Mouse (Mus musculus): ENCODE results near the gene Dock10. TPM values are rescaled to one million over a fixed set of nuclear protein-coding genes. Genes with fewer than 3 reads are reported as not detected.

Gene Dock10
- polyA plus RNA-seq, 1 experiment from 2014 or later: 6.0 TPM

- Histone ChIP-seq H3K27ac (no peak overlapping the region), H3K4me3 (no peak overlapping the region), H3K9me3 (no peaks in the 10 kb centered on the region), H3K36me3 (no peaks in the 10 kb centered on the region), H3K27me3 (no peaks in the 10 kb centered on the region), H3K9ac (no peak overlapping the region), H3K4me2 (no peak overlapping the region), H3K4me1 (no peaks in the 10 kb centered on the region)
- WGBS: 43% methylated on average over 2 of the region's 2 CpGs
- no peak for ATAC-seq (ENCODE audit: insufficient number of reproducible peaks, low FRiP score, low TSS enrichment, low read depth)
Measured at GRCm38 (mm10) chr1:80652083-80652482, 106.2 kb downstream of the Dock10 start.

DNA sequence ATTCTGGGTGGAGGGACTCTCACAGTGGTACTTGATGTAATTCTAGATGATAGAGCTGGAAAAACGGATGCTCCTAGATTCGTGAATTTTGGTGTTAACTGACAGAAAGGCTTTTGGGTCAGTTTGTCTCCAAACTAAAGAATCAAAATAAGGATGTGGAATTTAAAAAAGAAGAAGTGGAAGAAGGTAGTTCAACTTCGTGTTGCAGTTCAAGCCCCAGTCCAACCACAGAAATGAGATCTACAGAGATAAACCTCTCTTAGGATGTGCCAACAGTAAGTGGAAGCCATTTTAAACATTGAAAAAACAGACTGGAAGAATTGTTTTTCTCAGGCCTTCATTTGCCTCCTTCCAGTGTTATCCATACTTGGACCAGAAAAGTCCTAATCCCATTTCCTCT is 111.7 kb downstream of the Dock10 start:
- Histone ChIP-seq H3K9ac (no peak overlapping the region), H3K9me3 (no peaks in the 10 kb centered on the region), H3K4me3 (no peak overlapping the region), H3K27ac (no peak overlapping the region), H3K4me2 (no peak overlapping the region), H3K27me3 (no peaks in the 10 kb centered on the region), H3K4me1 (no peaks in the 10 kb centered on the region), H3K36me3 (no peaks in the 10 kb centered on the region)
- no peak for ATAC-seq (ENCODE audit: insufficient number of reproducible peaks, low FRiP score, low TSS enrichment, low read depth)
- 75% methylated on average over 3 of the region's 3 CpGs for WGBS

DNA sequence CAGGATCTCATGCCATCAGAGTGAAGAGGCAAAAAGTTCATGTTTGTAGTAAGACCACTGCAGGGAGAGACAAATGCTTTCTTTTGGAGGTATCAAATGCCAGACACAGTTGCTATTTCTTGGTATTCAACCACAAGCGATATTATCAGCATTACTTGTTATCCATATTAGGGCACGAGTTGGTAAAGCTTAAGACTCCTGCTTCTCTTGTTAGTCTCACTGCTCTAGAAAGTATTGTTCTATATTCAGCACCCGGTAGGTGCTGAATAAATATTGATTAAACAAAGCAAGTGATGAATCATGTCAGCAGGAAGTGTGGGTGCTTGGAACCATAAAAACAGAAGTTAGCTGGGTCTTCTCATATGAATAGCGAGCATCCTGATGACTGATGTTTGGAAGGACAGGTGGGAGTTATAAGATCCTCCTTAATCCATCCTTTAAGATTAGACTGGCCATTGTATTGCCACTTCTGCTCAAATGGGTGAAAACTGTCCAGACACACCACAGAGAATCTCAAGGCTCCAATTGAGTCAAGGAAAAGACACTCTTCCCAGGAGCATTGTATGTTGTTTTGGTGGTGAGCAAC is 114.4 kb downstream of the Dock10 start:
- no peaks in the 10 kb centered on the region for H3K27me3 ChIP-seq
- no peaks in the 10 kb centered on the region for H3K4me1 ChIP-seq
- H3K4me2 ChIP-seq: no peak overlapping the region
- no peak overlapping the region for H3K4me3 ChIP-seq
- no peak overlapping the region for H3K27ac ChIP-seq
- no peak for ATAC-seq (ENCODE audit: insufficient number of reproducible peaks, low FRiP score, low TSS enrichment, low read depth)
- no peaks in the 10 kb centered on the region for H3K36me3 ChIP-seq
- no peaks in the 10 kb centered on the region for H3K9me3 ChIP-seq
- no peak overlapping the region for H3K9ac ChIP-seq
- 82% methylated on average over 4 of the region's 4 CpGs for WGBS

GRCm38 (mm10) chr1:80641832-80642231 is 116.5 kb downstream of the Dock10 start:
- WGBS: 79% methylated on average over 3 of the region's 3 CpGs
- H3K4me1 ChIP-seq: peaks cover 12% of the 10 kb centered on the region
- ATAC-seq (ENCODE audit: insufficient number of reproducible peaks, low FRiP score, low TSS enrichment, low read depth): no peak

GRCm38 (mm10) chr1:80641288-80641687 is 117.0 kb downstream of the Dock10 start:
- Histone ChIP-seq H3K36me3 (no peaks in the 10 kb centered on the region), H3K4me2 (no peak overlapping the region), H3K9me3 (no peaks in the 10 kb centered on the region), H3K9ac (no peak overlapping the region), H3K4me3 (no peak overlapping the region), H3K4me1 (peaks cover 12% of the 10 kb centered on the region), H3K27me3 (no peaks in the 10 kb centered on the region), H3K27ac (no peak overlapping the region)
- no peak for ATAC-seq (ENCODE audit: insufficient number of reproducible peaks, low FRiP score, low TSS enrichment, low read depth)
- 70% methylated on average over 1 of the region's 1 CpGs for WGBS

More at GRCm38 (mm10) chr1:80641832-80642231, 116.5 kb downstream of the Dock10 start:
- Histone ChIP-seq H3K4me2 (no peak overlapping the region), H3K36me3 (no peaks in the 10 kb centered on the region), H3K9ac (no peak overlapping the region), H3K27ac (no peak overlapping the region), H3K9me3 (no peaks in the 10 kb centered on the region), H3K27me3 (no peaks in the 10 kb centered on the region), H3K4me3 (no peak overlapping the region)

DNA sequence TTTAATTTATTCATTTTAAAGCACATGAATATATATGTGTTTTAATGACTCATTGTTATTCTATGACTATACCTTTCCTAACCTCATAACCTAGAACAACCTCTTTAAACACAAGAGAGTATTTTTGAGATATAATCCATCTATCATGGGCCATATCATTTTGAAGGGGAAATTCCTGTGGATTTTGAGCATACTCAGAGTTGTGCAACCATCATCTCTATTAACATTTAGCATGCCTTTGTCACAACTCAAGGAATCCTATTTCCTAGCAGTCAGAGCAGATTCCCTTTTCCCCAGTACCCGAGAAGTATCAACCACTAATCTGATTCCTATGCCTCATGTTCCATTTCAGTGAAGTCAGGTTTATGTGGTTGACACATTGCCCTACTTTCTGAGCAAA is 118.8 kb downstream of the Dock10 start:
- Histone ChIP-seq H3K27me3 (no peaks in the 10 kb centered on the region), H3K4me3 (no peak overlapping the region), H3K27ac (no peak overlapping the region), H3K36me3 (no peaks in the 10 kb centered on the region), H3K4me2 (no peak overlapping the region), H3K9ac (no peak overlapping the region), H3K4me1 (peaks cover 12% of the 10 kb centered on the region), H3K9me3 (no peaks in the 10 kb centered on the region)
- 75% methylated on average over 1 of the region's 1 CpGs for WGBS
- ATAC-seq (ENCODE audit: insufficient number of reproducible peaks, low FRiP score, low TSS enrichment, low read depth): no peak

GRCm38 (mm10) chr1:80637214-80637705 is 121.1 kb downstream of the Dock10 start:
- H3K27ac ChIP-seq: peak overlapping the region; percentile 79
- WGBS: 20% methylated on average over 4 of the region's 4 CpGs
- peak; percentile 44; the same call in 1 of the 2 replicates for ATAC-seq (ENCODE audit: insufficient number of reproducible peaks, low FRiP score, low TSS enrichment, low read depth)

GRCm38 (mm10) chr1:80635825-80636224 is 122.5 kb downstream of the Dock10 start:
- no peak for ATAC-seq (ENCODE audit: insufficient number of reproducible peaks, low FRiP score, low TSS enrichment, low read depth)
- no peak overlapping the region for H3K4me3 ChIP-seq
- peaks cover 13% of the 10 kb centered on the region for H3K4me1 ChIP-seq
- WGBS: 91% methylated on average over 4 of the region's 4 CpGs
- H3K36me3 ChIP-seq: no peaks in the 10 kb centered on the region
- no peaks in the 10 kb centered on the region for H3K27me3 ChIP-seq
- H3K9me3 ChIP-seq: no peaks in the 10 kb centered on the region
- no peak overlapping the region for H3K27ac ChIP-seq
- H3K9ac ChIP-seq: no peak overlapping the region
- H3K4me2 ChIP-seq: no peak overlapping the region

More at GRCm38 (mm10) chr1:80637214-80637705, 121.1 kb downstream of the Dock10 start:
- Histone ChIP-seq H3K4me2 (no peak overlapping the region), H3K27me3 (no peaks in the 10 kb centered on the region), H3K9ac (no peak overlapping the region), H3K9me3 (no peaks in the 10 kb centered on the region), H3K4me1 (peaks cover 12% of the 10 kb centered on the region), H3K4me3 (no peak overlapping the region), H3K36me3 (no peaks in the 10 kb centered on the region)

GRCm38 (mm10) chr1:80633536-80633935 is 124.8 kb downstream of the Dock10 start:
- WGBS: 86% methylated on average over 4 of the region's 4 CpGs
- no peak for ATAC-seq (ENCODE audit: insufficient number of reproducible peaks, low FRiP score, low TSS enrichment, low read depth)
- Histone ChIP-seq H3K27me3 (no peaks in the 10 kb centered on the region), H3K4me1 (peaks cover 14% of the 10 kb centered on the region), H3K4me3 (no peak overlapping the region), H3K36me3 (no peaks in the 10 kb centered on the region), H3K27ac (no peak overlapping the region), H3K9ac (no peak overlapping the region), H3K4me2 (no peak overlapping the region), H3K9me3 (no peaks in the 10 kb centered on the region)

- Histone ChIP-seq H3K36me3 (no peaks in the 10 kb centered on the region), H3K4me2 (no peak overlapping the region), H3K27me3 (no peaks in the 10 kb centered on the region), H3K9ac (no peak overlapping the region), H3K4me1 (0 out of 2 replicates have a peak, but pooled peaks cover 2% of the 10 kb centered on the region), H3K27ac (no peak overlapping the region), H3K4me3 (no peak overlapping the region), H3K9me3 (no peaks in the 10 kb centered on the region)
- no peak for ATAC-seq (ENCODE audit: insufficient number of reproducible peaks, low FRiP score, low TSS enrichment, low read depth)
- WGBS: 38% methylated on average over 5 of the region's 5 CpGs
Measured at GRCm38 (mm10) chr1:80630179-80631149, 127.9 kb downstream of the Dock10 start.

DNA sequence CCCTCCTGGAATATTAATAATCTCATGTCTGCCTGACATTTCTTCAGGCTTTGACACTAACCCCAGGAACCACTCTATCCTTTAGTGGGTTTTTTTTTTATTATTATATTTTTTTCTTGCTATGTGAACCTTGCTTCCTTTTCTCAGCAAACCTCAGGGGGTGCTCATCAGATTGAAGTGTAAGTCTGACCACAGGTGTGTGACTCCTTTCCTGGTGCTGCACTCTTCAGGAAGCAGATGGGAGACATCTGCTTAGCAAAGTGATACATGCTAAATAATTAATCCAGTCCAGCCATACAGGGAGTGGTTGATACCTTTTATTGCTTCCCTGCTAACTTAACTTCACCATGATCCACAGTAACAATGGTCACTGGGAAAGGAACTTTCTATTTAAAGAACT is 130.3 kb downstream of the Dock10 start:
- Histone ChIP-seq H3K27me3 (no peaks in the 10 kb centered on the region), H3K9me3 (no peaks in the 10 kb centered on the region), H3K36me3 (no peaks in the 10 kb centered on the region), H3K4me3 (no peak overlapping the region), H3K9ac (no peak overlapping the region), H3K27ac (no peak overlapping the region), H3K4me1 (0 out of 2 replicates have a peak, but pooled peaks cover 2% of the 10 kb centered on the region), H3K4me2 (no peak overlapping the region)
- no peak for ATAC-seq (ENCODE audit: insufficient number of reproducible peaks, low FRiP score, low TSS enrichment, low read depth)

GRCm38 (mm10) chr1:80626800-80627199 is 131.5 kb downstream of the Dock10 start:
- Histone ChIP-seq H3K27me3 (no peaks in the 10 kb centered on the region), H3K4me2 (no peak overlapping the region), H3K9ac (no peak overlapping the region), H3K9me3 (no peaks in the 10 kb centered on the region), H3K27ac (no peak overlapping the region), H3K36me3 (no peaks in the 10 kb centered on the region), H3K4me3 (no peak overlapping the region), H3K4me1 (0 out of 2 replicates have a peak, but pooled peaks cover 2% of the 10 kb centered on the region)
- ATAC-seq (ENCODE audit: insufficient number of reproducible peaks, low FRiP score, low TSS enrichment, low read depth): no peak
- WGBS: 82% methylated on average over 4 of the region's 4 CpGs

Measured in limb, embryonic 15.5 days (tissue).